ENCODE assay signal across 19 mouse cellular contexts in the genomic region with DNA sequence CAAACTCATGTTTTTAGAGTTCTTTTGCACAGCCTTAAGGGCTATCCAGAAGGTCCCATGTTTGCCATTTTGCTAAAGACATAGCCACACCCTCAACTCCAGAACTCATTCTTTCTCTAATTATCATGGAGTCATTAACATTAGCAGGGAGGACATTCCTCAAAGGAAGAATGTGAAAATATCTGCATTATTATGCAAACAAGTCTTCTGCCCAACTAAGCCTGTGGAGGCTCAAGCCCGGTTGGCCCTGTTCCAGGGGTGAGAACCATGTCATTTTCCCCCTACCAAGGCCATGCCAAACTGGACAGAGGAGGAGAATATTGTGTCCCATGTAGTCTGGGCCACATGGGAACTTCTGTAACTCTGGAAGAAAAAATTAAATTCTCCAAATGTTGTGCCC.
"Had no signal": no experiment of that assay in that cellular context is flagged by ENCODE, and none has a peak within 500 bp of the region (broad histone marks: within the 10 kb centered on the region; RNA-seq: fewer than 3 reads in every experiment).

No protein-coding gene starts in this region.

- H3K9ac ChIP-seq: liver, embryonic 15.5 days; liver, postnatal 0 days; lung, embryonic 15.5 days; midbrain, embryonic 12.5 days; neural tube, embryonic 12.5 days had no signal

- H3K27me3 ChIP-seq: liver, embryonic 15.5 days; lung, embryonic 15.5 days; midbrain, embryonic 12.5 days; neural tube, embryonic 12.5 days had no signal

- H3K4me1 ChIP-seq: liver, embryonic 15.5 days; lung, embryonic 15.5 days; midbrain, embryonic 10.5 days; midbrain, embryonic 12.5 days; neural tube, embryonic 12.5 days had no signal

- ATAC-seq: liver, postnatal 0 days; lung, postnatal 0 days had no signal

- H3K9me3 ChIP-seq: liver, embryonic 15.5 days; lung, embryonic 15.5 days; midbrain, embryonic 10.5 days; midbrain, embryonic 12.5 days; neural tube, embryonic 12.5 days had no signal

- H3K27ac ChIP-seq: liver, embryonic 15.5 days; lung, embryonic 15.5 days; midbrain, embryonic 10.5 days; midbrain, embryonic 12.5 days; neural tube, embryonic 12.5 days had no signal

- H3K4me3 ChIP-seq: liver, embryonic 15.5 days; lung, embryonic 15.5 days; midbrain, embryonic 10.5 days; midbrain, embryonic 12.5 days; neural tube, embryonic 12.5 days had no signal

- DNase-seq: liver, postnatal 0 days; lung, adult 2 months; lung, postnatal 14 days; lung, postnatal 4 days; midbrain, embryonic 14.5 days; retina, postnatal 1 day; right cerebral cortex, adult 18-20 months; right cerebral cortex, postnatal 25 days; right cerebral cortex, postnatal 4 days; spleen, adult 18-20 months; thymus, adult 18-20 months; thymus, postnatal 14 days; thymus, postnatal 36 days had no signal

- H3K4me2 ChIP-seq: liver, embryonic 15.5 days; lung, embryonic 15.5 days; midbrain, embryonic 12.5 days; neural tube, embryonic 12.5 days had no signal

- H3K36me3 ChIP-seq: liver, embryonic 15.5 days; lung, embryonic 15.5 days; midbrain, embryonic 10.5 days; midbrain, embryonic 12.5 days; neural tube, embryonic 12.5 days had no signal
